Mouse (Mus musculus) myocyte (in vitro differentiated cells): ENCODE data around the gene Klhdc7a. TPM values are rescaled to one million over a fixed set of nuclear protein-coding genes. Genes with fewer than 3 reads are reported as not detected.
"Not testable (repeated sequence)": the region's sequence is repeated elsewhere in the genome, so short reads cannot be mapped to it uniquely, and the experiment has no call there.

Experiments used
- H3K27me3 ChIP-seq: one replicate; pipeline ENCODE4 v1.6.1; 2011; ENCODE audit not compliant: control insufficient read depth, insufficient read depth, insufficient read length
- H3K36me3 ChIP-seq: one replicate; pipeline ENCODE4 v1.6.1; 2011; ENCODE audit not compliant: control insufficient read depth, insufficient read depth
- H3K4me2 ChIP-seq: one replicate; pipeline ENCODE4 v1.6.1; 2011; ENCODE audit warnings: low read depth, control low read depth
- H3K4me3 ChIP-seq: one replicate; pipeline ENCODE4 v1.5.1; 2011; ENCODE audit warnings: mild to moderate bottlenecking, control low read depth, moderate library complexity
- H3K79me2 ChIP-seq: one replicate; pipeline ENCODE4 v1.6.1; 2011; ENCODE audit not compliant: control insufficient read depth, insufficient read depth
- H3ac ChIP-seq: one replicate; pipeline ENCODE4 v1.6.1; 2011; ENCODE audit not compliant: control insufficient read depth, insufficient read length
- CEBPB ChIP-seq: IDR thresholded peaks from 2 replicates; pipeline ENCODE4 v1.6.1; 2011; ENCODE audit warnings: mild to moderate bottlenecking, moderate library complexity; ENCODE audit not compliant: poor library complexity, insufficient read depth, severe bottlenecking
- E2F4 ChIP-seq: IDR thresholded peaks from one replicate; pipeline ENCODE4 v1.6.1; 2011; ENCODE audit warnings: mild to moderate bottlenecking, control low read depth, moderate library complexity; ENCODE audit not compliant: insufficient read depth
- MAX ChIP-seq: IDR thresholded peaks from one replicate; pipeline ENCODE4 v1.6.1; 2011; ENCODE audit warnings: low read depth, mild to moderate bottlenecking, control low read depth
- MYOD1 ChIP-seq, 3 experiments: IDR thresholded peaks; one replicate each; pipeline ENCODE4 v1.6.1; 2011; ENCODE audit warnings: control low read depth in 2 of 3, low read depth in 2 of 3, mild to moderate bottlenecking in 2 of 3, moderate library complexity in 1 of 3; ENCODE audit not compliant: insufficient read length in 2 of 3, control insufficient read depth in 1 of 3
- MYOG ChIP-seq, 3 experiments: IDR thresholded peaks; one replicate each; pipeline ENCODE4 v1.6.1; 2011; ENCODE audit warnings: control low read depth in 2 of 3, low read depth in 2 of 3, mild to moderate bottlenecking in 2 of 3; ENCODE audit not compliant: insufficient read length in 2 of 3, control insufficient read depth in 1 of 3, insufficient read depth in 1 of 3
- POLR2A ChIP-seq: IDR thresholded peaks from one replicate; pipeline ENCODE4 v1.6.1; 2011; ENCODE audit warnings: low read depth, mild to moderate bottlenecking, control low read depth, moderate library complexity; ENCODE audit not compliant: insufficient read length
- POLR2AphosphoS2 ChIP-seq: IDR thresholded peaks from one replicate; pipeline ENCODE4 v1.6.1; 2011; ENCODE audit warnings: low read depth, control low read depth; ENCODE audit not compliant: insufficient read length
- REST ChIP-seq: IDR thresholded peaks from one replicate; pipeline ENCODE4 v1.6.1; 2011; ENCODE audit warnings: mild to moderate bottlenecking, control low read depth, moderate library complexity; ENCODE audit not compliant: insufficient read depth, insufficient read length
- SRF ChIP-seq: IDR thresholded peaks from one replicate; pipeline ENCODE4 v1.6.1; 2011; ENCODE audit warnings: low read depth; ENCODE audit not compliant: control insufficient read depth, insufficient read length
- TCF12 ChIP-seq: IDR thresholded peaks from one replicate; pipeline ENCODE4 v1.6.1; 2011; ENCODE audit warnings: mild to moderate bottlenecking, control low read depth; ENCODE audit not compliant: poor library complexity, insufficient read depth, severe bottlenecking
- TCF3 ChIP-seq: IDR thresholded peaks from one replicate; pipeline ENCODE4 v1.6.1; 2011; ENCODE audit warnings: low read depth, control low read depth; ENCODE audit not compliant: insufficient read length
- USF1 ChIP-seq: IDR thresholded peaks from one replicate; pipeline ENCODE4 v1.6.1; 2011; ENCODE audit warnings: low read depth, mild to moderate bottlenecking, control low read depth, moderate library complexity
- polyA plus RNA-seq: library from polyadenylated mRNA; unstranded; fragments of >200 nt; fragmentation: generic; extraction: Trizol; gene quantifications from one replicate; pipeline ENCODE4 v1.2.1, GENCODE M21; 2012; ENCODE audit warnings: missing spikeins

The Klhdc7a gene
- polyA plus RNA-seq, 1 experiment = not detected

DNA sequence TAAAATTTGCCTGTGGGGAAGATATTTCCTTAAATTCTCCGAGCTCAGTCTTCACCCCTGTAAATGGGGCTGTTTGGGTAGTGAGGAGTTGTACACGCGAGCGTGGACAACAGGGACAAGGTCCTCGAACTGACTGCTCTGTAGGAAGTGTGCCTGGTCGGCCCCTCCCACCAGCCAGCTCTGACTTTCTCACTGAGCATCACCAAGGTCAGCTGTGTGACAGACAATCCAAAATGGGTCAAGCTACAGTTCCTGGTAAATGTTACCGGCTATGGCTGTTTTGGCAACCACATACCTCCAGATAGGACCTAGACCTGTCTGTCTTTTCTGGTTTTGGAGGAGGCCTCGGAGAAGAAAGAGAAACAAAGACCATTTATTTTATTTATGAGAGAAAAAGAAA lies 6.0 kb downstream of the Klhdc7a start:
- TF ChIP-seq POLR2AphosphoS2 (no peak), MAX (no peak)
- Histone ChIP-seq H3ac (no peak overlapping the region), H3K79me2 (no peaks in the 10 kb centered on the region), H3K4me2 (no peak overlapping the region), H3K4me3 (no peak overlapping the region), H3K36me3 (no peaks in the 10 kb centered on the region), H3K27me3 (peaks cover 15% of the 10 kb centered on the region)

DNA sequence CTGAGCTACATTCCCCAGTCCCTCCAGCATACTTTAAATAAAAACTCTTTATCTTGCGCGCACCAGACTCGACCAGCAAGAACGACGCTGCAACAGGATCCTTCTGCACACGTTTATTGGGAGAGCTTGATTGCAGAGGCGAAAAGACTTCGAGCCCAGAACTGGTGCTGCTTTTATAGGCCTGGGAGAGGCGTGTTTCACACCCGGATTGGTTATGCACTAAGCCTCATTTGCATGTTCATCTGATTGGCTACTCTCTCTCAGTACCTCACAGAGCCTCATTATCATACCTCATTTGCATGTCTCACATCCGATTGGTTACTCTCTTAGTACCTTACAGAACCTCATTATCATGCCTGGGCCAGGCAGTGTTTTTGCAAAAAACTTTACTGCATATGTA lies 6.5 kb downstream of the Klhdc7a start:
- H3K27me3 ChIP-seq, H3K4me3 ChIP-seq, H3ac ChIP-seq, H3K36me3 ChIP-seq, H3K4me2 ChIP-seq, H3K79me2 ChIP-seq: not testable (repeated sequence)

DNA sequence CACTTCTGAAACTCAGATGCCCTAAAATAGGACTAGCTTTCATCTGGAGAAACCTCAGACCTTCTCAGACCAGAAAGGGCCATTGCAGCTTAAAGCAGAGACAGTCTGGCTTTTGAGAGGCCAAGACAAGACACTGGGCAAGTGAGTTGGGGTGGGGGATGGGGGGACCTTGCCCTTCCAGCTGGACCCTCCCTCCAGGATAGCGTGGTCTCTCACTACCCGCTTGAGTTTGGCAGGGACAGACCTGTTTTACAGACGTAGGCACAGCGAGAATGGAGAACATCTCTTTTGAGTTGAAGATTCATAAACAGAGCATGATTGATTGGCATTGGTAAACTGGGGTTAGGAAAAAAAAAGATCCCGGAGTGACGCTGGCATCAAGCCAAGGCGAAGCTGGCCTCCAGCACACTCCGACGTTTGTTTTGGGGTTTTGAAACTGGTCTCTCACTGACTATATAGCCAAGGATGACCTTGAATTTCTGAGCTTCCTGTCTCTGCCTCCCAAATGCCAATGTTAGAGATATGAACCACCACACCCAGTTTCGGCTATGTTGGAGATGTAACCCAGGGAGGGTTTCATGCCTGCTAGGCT lies 7.0 kb downstream of the Klhdc7a start:
- no peak overlapping the region for H3ac ChIP-seq
- no peaks in the 10 kb centered on the region for H3K79me2 ChIP-seq
- no peak overlapping the region for H3K4me3 ChIP-seq
- H3K27me3 ChIP-seq = peaks cover 5% of the 10 kb centered on the region
- TF ChIP-seq POLR2AphosphoS2 (no peak), SRF (no peak), MAX (no peak), USF1 (no peak), POLR2A (no peak), TCF3 (no peak)
- no peak overlapping the region for H3K4me2 ChIP-seq
- H3K36me3 ChIP-seq = no peaks in the 10 kb centered on the region

DNA sequence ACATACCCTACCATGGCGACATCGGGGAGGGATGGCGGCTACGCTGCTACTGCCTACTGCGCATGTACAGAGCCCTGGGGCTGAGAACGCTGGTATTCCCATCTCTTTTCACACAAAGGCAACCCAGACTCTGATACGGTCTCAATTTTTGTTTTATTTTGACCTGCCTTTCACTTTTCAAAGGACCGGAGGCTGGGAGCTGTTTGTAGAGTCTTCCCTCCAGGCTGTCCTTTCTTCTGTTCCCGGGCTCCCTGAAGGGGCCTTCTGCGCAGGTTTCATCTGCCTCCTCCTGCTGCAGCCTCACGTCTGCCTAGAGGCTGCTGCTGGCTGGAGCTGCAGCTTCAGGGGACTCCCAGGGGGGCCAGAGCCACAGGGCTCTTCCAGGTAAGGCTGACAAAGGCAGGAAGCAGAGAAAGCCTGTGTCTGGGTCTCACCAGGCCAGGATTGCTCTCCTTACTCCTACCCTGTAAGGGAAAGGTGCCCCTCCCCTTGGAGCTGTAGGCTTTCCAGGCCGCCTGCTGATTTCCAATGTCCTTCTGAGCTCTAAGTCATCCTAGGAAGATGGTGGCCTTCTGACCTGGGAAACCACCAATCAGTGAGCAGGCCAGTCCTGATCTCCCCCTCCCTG lies 7.6 kb downstream of the Klhdc7a start:
- Histone ChIP-seq H3ac (no peak overlapping the region), H3K4me2 (no peak overlapping the region)
- TF ChIP-seq TCF3 (no peak), E2F4 (no peak), POLR2AphosphoS2 (no peak), MAX (no peak), POLR2A (no peak), USF1 (no peak), TCF12 (no peak), REST (no peak), MYOD1 (IDR thresholded peaks at IDR 0.05; ENCODE audit: control insufficient read depth in 1 of 3, insufficient read length in 2 of 3, low read depth in 2 of 3) (no peak), CEBPB (no peak), MYOG (IDR thresholded peaks at IDR 0.05; ENCODE audit: control insufficient read depth in 1 of 3, insufficient read depth in 1 of 3, insufficient read length in 2 of 3, low read depth in 2 of 3) (no peak), SRF (no peak)

DNA sequence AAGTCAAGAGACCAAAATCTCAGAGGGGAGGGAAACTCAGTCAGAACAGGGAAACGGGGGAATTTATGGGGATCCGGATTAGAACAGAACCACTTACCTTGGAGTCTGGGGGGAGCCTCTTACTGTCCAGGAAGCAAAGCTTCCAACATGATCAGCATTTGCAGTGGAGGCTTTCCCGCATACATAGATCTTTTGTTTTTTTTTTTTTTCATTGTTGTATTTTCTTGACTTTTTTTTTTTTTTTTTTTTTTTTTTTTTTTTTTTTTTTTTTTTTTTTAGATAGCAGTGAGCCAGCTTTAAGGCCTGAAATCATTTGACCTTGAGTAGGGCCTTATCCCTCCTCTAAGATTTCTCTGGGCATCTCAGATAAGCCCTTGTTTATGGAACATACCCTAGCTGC lies 8.6 kb downstream of the Klhdc7a start:
- no peaks in the 10 kb centered on the region for H3K36me3 ChIP-seq
- no peak overlapping the region for H3ac ChIP-seq
- H3K27me3 ChIP-seq = no peaks in the 10 kb centered on the region
- no peak overlapping the region for H3K4me3 ChIP-seq
- H3K79me2 ChIP-seq = no peaks in the 10 kb centered on the region
- no peak for TF ChIP-seq SRF
- no peak for TF ChIP-seq CEBPB
- TF ChIP-seq MYOD1 (IDR thresholded peaks at IDR 0.05; ENCODE audit: control insufficient read depth in 1 of 3, insufficient read length in 2 of 3, low read depth in 2 of 3) = no peak
- no peak for TF ChIP-seq POLR2AphosphoS2
- TF ChIP-seq REST = no peak
- no peak for TF ChIP-seq MYOG (IDR thresholded peaks at IDR 0.05; ENCODE audit: control insufficient read depth in 1 of 3, insufficient read depth in 1 of 3, insufficient read length in 2 of 3, low read depth in 2 of 3)
- no peak for TF ChIP-seq MAX
- TF ChIP-seq E2F4 = no peak
- no peak for TF ChIP-seq USF1
- no peak for TF ChIP-seq POLR2A
- no peak for TF ChIP-seq TCF12
- TF ChIP-seq TCF3 = no peak
- no peak overlapping the region for H3K4me2 ChIP-seq

More for the DNA sequence above, 7.6 kb downstream of the Klhdc7a start:
- no peak overlapping the region for H3K4me3 ChIP-seq
- H3K27me3 ChIP-seq = no peaks in the 10 kb centered on the region
- no peaks in the 10 kb centered on the region for H3K36me3 ChIP-seq
- H3K79me2 ChIP-seq = no peaks in the 10 kb centered on the region
